Mouse (Mus musculus): ENCODE measurements at regions not wholly inside any gene's neighbourhood (a gene's known extent, or its start where the extent isn't known, plus 50 kb on each side); places are given as distances from the start of the nearest gene placed in this dataset.
"Not testable (repeated sequence)": the region's sequence is repeated elsewhere in the genome, so short reads cannot be mapped to it uniquely, and the experiment has no call there.

DNA sequence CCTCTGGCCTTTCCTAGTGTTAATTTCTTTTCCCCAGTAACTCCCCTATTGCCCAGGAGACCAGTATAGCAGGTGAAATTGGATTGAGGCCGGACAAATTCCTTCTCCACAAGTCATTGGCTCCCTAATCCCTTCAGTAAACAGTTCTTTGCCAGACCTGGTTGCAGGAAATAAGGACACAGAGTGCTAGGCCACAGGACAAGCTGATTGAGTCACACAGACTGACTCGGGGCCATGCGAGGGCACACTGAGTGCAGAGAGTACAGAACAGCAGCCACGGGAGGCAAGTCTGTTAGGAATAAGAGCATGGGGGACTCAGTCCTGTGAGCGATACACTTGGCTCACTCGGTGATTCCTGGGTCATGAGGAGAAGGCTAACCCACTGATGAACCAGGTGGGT, 134.3 kb upstream of the Ajap1 start:
- no peak for DNase-seq

DNA sequence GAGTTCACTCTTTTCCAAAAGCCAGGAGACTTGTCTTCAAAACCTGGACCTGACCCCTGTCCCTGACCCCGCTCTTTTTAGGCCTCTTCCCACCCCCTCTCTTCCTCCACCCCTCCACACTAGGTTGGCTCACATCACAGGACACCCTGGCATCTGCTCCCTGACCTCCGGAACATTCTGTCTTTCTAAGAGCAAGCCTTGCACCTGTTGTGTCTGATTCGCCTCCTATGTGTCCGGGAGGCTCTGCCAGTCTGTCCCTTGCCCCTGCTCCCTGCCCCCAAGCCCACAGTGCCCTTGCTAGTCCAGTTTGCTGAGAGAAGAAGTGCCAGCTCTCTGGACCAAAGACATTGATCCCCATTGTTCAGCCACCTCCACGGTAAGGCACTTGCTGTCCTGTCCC, 138.3 kb upstream of the Ajap1 start:
- DNase-seq, result no peak

DNA sequence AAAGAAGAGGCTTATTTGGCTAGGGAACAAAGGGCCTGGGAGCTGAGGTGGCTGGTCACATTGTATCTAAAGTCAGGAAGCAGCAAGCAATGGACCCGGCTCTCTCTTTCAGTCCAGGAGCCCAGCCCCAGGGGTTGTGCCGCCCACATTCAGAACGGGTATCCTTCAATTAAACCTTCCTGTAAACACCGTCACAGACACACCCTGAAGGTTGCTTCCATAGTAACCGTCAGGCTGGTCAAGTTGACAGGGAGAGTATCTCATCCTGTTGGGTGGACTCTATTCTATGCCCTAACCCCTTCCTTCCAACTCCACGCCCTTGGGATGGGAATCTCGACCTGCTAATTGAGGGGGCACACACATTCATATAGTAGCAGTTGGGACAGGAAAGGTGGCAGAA, 148.6 kb upstream of the Ajap1 start:
- no peak for DNase-seq

DNA sequence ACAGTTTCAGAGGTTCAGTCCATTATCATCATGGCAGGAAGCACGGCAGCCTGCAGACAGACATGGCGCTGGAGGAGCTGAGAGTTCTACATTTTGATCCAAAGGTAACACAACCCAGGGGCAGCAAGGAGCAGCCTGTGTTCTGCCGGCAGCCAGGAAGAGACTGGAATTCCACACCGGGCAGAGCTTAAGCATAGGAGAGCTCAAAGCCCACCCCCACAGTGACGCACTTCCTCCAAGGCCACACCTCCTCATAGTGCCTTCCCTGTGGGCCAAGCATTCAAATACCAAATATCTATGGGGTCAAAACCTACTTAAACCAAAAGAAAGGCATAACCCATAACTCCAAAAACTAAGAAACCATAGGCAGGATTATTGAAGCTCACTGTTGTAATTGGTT, 149.4 kb upstream of the Ajap1 start:
- DNase-seq, result no peak

DNA sequence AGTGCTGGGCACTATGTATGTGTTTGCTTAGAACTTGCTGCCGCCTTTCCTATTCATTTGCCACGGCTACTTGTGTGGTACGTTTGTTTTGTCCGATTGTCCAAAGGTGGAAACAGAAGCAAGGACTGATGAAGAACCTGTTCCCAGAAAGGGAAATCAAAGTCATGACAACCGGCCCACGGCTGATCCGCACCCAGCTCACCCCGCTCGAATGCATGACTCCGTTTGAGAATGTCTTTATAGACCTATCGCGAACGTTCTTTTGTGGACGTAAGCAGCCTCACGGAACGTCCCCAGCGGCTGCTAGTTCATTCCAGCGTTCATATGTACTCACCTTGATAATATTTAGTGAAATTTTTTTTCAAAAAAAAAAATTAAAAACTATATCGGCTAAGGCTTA, 149.9 kb upstream of the Ajap1 start:
- DNase-seq, result no peak

DNA sequence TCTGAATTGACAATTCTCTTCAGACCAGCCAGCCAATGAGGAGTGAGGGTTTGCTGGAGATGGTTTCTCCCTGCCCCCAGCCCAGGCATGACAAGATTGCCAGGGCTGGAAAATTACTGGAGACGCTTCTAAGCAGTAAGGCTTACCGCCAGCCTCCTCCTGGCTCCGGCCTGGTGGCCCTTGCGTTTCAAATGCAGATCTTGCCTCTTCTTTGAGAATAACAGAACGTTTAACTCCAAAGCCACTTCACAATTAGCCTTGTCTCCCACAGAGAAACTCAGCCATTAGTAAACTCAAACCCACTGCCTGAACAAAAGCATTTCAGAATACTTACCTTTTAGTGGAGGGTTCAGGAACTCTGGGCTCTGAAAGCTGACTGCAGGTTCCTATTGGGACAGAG, 150.6 kb upstream of the Ajap1 start:
- DNase-seq, result no peak

DNA sequence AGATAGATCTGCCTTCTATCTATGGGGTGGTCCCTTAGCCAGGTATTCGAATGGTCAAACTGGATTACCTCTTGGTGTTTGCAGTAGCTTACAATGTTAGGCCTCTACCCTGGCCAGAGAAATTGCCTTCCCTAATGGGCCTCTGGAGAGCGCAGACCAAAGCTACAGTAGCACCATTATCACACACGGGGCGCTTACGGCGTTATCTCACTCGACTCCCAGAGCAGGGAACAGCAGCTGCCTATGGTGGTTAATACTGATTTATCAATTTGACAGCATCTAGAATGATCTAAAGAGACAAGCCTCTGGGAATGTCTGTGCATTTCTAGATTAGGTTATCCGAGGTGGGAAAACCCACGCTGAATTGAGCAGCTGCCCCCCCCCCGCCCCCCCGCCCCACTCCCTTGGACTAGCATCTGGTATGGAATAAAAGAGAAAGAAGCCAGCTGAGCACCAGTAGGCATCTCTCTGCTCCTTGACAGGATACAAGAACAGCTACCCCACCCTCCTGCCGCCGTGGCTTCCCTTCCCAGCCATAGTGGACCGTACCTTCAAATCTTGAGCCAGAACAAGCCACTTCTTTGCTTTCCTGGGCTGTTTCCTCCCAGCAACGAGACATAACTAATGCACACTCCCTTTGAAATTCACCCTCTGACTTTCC, 151.7 kb upstream of the Ajap1 start:
- DNase-seq, result no peak

DNA sequence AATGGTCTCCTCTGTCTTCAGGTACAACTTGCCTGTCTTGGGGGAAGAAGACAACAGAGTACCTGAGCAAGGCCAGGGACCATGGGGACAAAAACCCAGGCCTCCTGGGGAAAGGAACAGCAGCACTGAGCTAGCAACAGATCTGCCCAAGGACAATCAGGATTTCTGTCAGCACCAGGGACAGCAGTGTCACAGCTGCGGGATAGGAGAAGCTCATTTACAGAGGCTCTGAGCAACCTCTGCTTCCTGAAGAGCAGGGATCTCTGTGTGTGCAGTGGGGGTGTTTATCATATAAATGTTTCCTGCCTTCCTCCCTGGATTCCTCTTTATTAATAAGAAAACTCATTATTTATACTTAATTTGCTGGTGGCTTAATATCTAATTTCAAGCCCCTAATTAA, 155.4 kb upstream of the Ajap1 start:
- DNase-seq, result no peak

DNA sequence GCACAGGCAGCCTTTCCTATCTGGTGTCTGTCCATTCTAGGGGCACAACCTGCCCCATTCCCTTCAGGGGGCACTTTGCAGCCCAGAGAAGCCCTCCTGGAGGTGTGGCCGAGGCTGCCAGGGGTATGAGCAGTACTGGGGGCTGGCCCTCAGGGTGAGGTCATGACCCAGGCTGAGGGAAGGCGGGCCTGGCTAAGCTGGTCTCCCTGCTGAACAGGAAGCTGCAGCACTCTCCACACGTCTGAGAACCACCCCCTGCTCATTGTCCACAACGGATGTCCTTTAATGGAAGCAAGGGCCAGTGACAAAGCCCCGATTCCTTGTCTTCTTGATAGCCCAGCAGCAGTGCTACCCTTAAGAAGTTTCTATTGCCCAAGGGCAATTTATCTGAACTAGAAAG, 169.2 kb upstream of the Ajap1 start:
- no peak for DNase-seq

DNA sequence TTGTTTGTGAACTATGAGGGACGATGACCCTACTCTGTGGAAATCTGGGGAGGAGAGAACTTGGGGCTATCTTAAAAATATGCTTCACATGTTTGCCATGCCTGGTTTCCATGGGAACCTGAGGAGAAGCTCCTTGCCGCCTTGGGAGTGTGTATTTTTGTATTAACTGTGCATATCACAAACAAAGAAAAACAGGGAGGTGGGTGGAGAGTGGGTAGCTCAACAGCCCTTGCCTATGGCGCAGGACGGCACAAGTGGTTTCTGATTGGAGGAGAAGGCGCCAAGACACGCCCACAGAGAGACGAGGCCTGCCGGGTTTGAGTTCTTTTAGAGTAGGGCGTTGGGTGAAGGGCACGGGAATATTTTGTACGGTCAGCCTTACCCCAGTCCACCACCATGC, 170.2 kb upstream of the Ajap1 start:
- no peak for DNase-seq

DNA sequence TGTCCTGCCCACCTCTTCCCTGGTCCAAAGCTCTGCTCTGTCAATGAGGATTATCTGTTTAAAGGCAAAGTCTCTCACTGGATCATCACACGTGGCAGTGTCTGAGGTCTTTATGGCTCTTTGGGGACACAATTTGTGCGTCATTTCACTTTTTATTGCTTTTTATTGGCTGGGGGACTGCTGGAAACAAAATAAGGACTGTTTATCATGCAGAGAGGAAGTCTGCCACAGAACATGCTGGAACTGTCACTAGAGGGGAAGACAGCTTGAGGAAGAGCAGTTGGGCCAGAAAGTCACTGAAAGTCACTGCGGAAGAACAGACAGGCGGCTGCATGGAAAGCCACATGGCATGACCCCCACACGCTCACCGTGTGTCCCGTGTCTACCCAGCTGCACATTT, 180.1 kb upstream of the Ajap1 start:
- DNase-seq, result no peak

DNA sequence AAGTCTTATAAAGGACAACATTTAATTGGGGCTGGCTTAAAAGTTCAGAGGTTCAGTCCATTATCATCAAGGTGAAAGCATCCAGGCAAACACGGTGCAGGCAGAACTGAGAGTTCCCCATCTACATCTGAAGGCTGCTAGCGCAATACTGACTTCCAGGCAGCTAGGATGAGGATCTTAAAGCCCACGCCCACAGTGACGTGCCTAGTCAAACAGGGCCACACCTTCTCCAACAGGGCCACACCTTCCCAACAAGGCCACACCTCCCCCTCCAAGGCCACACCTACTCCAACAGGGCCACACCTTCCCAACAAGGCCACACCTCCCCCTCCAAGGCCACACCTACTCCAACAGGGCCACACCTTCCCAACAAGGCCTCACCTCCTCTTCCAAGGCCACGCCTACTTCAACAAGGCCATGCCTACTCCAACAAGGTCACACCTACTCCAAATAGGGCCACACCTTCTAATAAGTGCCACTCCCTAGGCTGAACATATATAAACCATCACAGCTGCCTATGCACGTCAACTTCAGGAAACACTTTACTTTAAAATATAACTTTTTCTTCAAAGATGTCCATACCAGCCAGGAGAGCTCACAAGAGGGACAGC, 184.1 kb upstream of the Ajap1 start:
- DNase-seq, result not testable (repeated sequence)

DNA sequence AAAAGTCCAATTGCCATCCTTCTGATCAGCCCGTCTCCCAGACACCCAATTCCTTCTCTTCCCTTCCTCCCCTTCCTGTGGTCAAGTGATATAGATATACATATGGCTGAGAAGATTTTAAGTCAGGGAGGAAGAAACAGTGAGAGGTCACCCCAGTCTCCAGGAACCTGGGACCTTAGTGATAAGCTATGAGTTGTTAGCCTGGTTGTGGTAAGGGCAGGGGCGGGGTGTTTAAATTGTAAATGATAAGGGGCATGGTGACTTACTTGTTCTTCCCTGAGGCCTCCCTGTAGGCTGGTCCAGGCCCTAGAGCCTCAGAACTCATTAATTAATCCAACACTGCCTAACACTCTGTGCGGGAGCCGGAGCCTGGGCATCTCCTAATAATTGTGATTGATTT, 186.5 kb upstream of the Ajap1 start:
- DNase-seq, result no peak

DNA sequence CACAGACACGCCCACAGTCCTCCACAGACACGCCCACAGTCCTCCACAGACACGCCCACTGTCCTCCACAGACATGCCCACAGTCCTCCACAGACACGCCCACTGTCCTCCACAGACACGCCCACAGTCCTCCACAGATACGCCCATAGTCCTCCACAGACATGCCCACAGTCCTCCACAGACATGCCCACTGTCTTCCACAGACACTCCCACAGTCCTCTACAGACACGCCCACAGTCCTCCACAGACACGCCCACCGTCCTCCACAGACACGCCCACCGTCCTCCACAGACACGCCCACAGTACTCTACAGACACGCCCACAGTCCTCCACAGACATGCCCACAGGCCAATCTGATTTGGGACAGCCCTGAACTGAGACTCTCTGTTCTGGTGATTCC, 187.6 kb upstream of the Ajap1 start:
- DNase-seq, result no peak

DNA sequence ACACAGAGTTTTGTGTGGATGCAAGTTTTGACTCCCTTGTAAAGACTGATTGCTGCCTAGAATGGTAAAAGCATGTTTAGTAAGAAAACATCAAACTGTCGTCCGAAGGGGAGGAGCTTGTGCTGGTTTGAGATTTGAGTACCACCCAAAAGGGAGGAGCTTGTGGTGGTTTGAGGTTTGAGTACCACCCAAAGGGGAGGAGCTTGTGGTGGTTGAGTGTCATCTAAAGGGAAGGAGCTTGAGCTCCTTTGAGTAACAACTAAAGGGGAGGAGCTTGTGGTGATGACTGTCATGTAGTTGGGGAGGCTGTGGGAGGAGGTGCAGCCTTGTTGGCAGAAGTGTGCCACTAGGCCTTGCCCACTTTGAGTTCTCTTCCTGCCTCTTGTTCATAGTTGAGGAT, 192.8 kb upstream of the Ajap1 start:
- DNase-seq, result no peak

DNA sequence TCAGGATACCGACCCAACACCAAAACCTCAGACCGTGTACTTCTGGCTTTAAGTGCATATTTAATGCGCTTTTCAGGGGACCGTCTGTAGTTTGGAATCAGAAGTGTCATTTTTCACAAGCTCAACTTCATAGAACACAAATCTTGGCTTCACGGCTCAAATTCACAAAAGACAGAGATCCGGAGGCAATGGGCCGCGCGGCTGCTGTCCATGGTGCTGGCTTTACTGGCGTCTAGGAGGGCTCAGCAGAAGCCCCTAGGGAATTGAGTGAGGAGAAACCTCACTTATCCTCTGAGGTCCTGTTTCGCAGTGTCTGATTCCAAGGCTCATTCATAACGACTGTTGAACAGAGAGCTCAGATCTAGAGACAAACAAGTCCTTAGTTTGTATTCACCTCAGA, 196.5 kb upstream of the Ajap1 start:
- DNase-seq, result no peak

DNA sequence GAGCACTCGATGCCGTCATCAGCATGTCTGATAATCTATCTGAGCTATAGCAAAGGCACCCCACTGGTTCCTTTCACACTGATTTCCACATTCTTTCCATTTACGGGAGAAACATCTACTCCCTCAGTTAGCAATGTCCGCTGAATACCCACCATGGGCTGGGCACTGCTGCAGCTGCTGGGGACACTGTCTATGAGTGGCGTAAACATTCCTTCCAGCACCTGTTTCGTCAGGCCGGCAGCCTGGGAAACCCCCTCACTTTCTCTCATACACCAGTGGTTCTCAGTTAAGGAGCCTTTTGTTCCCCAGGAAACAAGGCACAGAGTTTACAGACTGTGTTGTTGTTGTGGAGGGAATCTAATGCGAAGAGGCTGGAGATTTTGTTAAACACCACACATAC, 205.8 kb upstream of the Ajap1 start:
- DNase-seq, result no peak

DNA sequence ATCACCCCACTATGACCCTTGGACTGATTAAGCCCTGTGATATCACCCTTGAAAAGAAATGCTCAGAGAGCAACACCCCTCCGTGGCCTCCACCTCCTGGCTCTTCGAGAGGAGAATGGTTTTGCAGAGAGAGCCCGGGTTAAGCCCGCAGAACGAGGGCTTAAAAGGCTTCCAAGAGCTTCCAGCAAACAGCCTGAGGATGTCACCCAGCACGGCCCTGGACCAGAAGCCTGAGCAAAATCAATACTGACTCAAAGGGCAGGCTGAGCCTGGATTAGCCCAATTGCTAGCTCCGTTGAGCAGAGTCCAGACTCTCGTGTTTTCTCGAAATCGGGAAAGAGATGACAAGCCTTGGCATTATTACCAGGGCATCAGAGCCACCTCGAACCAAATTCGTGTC, 211.3 kb upstream of the Ajap1 start:
- no peak for DNase-seq

DNA sequence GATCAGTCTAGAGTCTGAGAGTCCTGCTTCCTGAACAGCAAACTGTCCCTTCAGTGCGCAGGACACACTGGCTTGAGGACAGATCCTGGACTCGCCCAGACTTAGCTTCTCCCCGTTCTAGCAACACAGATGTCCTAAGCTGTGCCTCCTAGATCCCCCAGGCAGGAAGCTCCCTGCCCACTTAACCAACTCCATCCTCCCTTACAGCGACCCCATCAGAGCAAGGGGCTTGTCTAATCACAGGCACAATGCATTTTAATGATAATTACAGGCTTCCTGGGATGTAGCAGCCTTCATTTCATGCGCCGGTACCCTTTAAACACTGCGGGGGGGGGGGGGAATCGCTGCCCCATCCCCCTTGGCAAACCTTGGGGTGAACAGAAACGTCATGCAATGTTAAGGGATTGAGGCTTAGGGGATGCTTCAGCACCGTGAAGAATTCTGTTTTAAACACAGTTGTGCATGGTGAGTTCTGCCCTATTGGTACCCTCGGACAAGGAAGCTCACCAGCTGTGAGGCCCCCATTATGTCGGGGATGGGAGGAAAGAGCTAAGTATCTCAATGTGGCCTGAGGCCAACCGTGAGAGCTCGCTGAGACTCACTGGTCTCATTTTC, 213.9 kb upstream of the Ajap1 start:
- no peak for DNase-seq

DNA sequence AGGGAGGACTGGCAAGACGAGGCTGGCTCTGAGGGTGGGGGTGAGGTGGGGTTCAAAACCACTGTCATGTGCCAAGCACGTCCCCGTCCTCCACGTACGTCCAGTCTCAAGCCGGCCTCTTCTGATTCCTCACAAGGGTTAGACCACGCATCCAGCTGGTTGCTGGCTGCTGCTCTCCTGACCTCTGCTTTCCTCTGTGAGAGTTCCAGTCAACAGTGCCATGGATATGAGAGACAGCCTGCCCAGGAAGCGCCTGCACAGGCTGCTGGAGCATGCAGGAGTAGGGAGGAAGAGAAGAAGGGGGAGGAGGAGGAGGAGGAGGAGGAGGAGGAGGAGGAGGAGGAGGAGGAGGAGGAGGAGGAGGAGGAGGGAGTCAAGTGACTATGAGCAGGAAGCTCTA, 224.6 kb upstream of the Ajap1 start:
- DNase-seq, result no peak

DNA sequence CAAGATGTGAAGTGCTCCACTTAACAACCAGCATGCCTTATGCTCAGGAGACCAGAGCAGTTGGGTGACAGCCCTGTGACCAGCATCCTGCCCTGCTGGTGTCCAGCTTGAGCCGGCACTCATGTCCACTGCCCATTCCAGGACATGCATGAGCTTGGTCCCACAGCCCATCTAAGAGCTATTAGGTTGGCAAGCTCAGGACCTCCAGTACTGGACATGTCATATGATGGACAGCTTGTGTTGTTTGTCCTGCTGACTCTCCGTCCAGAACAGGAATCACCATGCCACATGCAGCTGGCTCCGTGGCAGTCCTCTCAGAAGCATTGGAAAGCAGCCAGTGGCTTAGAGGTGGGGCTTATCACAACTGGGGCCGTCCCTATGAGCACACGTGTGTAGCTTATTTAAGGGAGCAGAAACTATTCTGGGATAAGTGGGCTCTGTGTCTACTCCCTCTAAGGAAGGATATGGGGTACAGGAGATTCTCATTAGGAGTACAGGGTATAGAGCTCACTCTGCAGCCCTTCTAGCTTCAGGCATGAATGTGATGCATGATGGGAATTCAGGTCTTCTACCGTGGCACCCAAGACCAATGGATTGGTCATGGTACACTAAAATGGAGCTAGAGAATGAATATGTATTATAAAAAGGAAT, 232.5 kb upstream of the Ajap1 start:
- DNase-seq, result no peak

DNA sequence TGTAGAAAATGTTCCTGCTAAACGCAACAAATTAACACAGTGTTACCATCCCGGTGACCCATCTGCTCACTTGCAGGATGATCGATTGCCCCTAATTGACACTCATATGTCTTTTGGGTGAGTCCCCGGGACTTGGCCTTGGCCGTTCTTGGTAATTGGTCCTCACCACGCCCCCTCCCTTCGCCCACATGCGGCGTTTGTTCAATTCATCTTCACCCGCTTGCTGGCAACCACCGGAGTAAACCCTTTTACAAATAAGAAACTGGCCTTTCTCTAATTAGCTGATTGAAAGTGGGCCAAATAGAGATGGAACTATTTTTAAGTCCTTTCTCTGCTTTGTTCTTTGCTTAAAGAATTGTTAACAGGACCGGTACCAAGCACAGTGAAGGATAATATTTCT, 234.7 kb upstream of the Ajap1 start:
- no peak for DNase-seq

DNA sequence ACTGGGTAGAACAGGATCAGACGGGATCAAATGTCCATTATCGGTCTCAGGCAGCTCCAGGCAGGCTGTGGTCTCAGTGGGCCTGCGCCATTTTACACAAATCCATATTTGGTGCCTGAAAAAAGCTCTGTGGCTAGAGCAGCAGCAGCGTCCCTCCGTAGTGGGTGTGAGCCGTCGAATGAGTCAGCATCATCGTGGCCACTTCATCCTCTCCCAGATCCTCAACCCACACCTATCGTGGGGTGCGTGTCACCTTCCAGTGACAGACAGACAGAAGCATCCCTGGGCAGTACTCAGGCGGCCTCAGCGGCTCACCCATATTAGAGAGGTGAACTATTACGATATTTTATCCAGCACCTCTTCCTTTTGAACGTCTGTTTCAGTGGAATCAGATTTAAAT, 233.0 kb upstream of the A430005L14Rik start:
- no peak for DNase-seq

DNA sequence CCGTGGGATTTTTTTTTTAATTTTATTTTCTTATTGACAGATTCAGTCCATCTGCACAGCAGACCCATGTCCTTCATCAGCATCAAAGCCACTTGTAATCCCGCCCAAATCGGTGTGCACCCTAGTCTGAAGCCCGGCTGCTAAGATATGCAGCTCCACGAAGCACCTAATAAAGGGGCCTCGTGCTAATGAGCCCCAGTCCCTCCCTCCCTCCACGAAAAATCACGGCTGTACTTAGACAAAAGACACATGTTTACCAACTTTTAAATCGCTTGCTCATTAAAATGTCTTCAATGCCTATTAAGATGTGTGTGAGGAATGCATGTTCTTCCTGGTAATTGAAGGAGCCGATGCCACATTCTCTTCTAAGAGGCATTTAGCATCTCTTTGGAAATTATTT, 229.8 kb upstream of the A430005L14Rik start:
- DNase-seq, result no peak

All from adrenal gland, adult 8-10 months (tissue).